Mouse (Mus musculus) v-Abl transformed pro-B cells (cell line): ENCODE measurements around the gene Pdzd2.

Experiments
- in situ Hi-C, 2 experiments: fragments of 400-800 bp; cut with MboI; formaldehyde crosslinking; loops; one replicate each; pipeline ENCODE4 v1.15.1; 2025; ENCODE audit not compliant: unreplicated experiment in 2 of 2

The Pdzd2 gene

DNA sequence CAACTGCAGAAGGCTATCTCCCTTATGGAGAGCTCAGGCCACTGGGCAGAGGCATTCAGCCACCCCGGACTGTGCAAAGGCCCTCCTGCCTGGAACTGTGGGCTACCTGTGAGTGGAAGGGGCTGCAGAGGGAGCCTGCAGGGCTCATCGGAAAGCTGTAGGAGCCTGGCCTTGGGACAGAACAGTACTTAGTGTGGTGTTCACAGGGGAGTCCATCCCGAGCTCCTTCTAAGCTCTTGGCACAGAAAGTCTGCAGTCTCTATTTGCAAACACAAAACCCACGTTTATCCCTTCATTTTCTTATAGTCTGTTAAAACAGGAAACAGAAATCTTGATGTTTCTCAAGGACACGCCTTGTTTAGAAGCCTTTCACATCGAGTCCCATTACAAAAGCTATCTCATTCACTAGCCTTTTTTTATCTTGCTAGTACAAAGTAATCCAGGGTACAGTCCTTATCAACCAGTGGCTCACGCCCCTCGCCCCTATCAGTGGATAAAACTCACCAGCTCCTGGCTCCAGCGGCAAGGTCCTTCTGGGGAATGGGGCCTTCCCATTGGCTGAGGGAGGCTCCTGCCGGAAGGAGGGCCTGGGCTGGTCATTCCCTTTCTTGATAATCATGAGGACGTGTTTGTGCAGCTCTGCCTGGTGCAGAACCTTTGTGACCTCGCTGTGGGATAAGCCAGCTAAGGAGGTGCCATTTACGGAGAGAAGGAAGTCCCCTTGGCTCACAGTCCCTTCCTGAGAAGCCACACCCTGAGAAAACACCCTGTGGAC is 372.2 kb downstream of the Pdzd2 start:
- in situ Hi-C loops, result loop anchor here (5.0 to 10.0 kb wide), 2 partner anchors 163 to 430 kb away; partner anchors contain the start of gene Mtmr12 (in 1 of the 2)

DNA sequence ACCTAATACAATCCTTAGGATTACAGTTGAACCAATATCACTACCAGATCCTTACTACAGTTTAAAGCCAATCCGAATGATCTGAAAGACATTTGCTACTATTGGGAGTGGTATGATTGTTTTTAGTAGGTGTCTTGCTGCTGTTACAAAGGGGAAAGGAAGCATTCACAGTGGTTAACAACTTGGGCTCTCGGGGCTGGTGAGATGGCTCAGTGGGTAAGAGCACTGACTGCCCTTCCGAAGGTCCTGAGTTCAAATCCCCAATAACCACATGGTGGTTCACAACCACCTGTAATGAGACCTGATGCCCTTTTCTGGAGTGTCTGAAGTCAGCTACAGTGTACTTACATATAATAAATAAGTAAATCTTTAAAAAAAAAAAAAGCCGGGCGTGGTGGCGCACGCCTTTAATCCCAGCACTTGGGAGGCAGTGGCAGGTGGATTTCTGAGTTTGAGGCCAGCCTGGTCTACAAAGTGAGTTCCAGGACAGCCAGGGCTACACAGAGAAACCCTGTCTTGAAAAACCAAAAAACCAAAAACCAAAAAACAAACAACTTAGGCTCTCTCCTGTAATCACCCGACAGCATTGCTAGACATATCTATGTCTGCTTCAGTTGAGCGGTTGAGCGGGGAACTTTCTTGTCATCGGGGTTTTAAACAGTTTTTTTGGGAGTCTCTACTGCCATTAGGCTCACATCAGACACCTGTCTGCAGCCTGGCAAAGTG is 373.0 kb downstream of the Pdzd2 start:
- in situ Hi-C loops, result loop anchor here (5.0 to 10.0 kb wide), 2 partner anchors 162 to 431 kb away; partner anchors contain the start of gene Mtmr12 (in 1 of the 2)

DNA sequence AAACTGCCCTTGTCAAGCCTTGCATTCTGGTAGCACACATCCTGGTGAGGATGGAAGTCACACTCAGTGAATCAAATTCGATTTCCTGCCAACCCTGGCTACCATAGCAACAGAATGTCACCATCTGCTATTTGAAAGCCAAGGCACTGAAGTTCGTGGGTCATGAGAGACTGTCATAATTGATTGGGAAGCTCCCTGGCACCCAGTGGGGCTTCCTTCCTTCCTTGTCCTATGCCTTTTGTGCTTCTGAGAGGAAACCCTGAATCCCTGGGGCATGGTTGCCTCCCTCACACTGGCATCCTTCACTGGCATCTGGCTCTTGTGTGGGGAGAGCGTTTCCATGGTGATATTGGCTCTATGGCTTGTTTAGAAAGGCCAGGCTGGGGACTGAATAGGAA is 373.7 kb downstream of the Pdzd2 start:
- in situ Hi-C loops, result loop anchor here (5.0 to 10.0 kb wide), 2 partner anchors 161 to 431 kb away; partner anchors contain the start of gene Mtmr12 (in 1 of the 2)

DNA sequence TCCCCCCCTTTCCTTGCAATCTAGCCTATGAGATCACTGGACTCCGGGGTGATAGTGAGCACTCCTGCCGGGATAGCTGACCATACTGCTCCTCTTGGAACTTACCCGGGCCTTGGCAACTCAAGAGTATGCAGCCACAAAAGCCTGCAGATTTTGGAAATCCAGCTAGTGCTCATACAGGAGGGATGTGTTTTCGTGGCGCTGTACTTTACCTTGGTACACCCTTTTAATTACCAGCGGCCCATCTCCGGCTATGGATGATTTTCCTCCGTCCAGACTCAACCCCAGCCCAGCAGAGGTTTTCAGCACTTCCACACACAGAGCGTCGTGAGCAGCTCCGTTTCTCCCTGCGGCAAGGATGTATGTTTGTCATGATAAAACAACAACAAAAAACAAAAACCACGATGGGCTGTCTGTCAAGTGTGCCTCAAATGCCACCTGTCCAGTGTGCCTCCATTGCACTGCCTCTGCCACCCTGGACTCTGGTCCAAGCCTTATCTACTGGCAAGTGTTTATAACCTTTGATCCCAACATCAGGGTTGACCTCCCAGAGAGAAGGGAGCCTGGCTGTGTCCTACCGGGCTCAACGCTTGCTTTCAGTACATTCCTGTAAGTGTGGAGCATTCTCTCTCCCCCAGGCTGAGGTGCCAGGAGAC is 374.2 kb downstream of the Pdzd2 start:
- in situ Hi-C loops, result loop anchor here (5.0 to 10.0 kb wide), 2 partner anchors 161 to 432 kb away; partner anchors contain the start of gene Mtmr12 (in 1 of the 2)

DNA sequence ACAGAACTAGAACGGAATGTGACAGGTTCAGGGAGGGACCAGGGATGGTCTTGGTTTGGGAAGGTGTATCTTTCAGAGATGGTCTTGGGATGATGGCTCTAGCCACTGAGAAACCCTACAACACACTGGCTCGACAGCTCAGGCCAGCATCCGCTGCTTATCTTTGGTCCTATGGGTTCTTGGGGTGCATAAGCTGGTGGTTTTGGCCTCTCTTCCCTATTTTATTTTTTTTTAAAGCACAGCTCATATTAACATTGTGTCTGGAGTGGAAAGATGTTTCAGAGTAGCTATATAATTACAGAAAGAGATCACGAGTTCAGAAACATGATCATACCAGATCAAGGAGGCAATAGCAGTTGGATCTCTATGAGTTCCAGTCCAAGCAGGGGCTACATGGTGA is 375.6 kb downstream of the Pdzd2 start:
- in situ Hi-C loops, result loop anchor here in 1 of 2 experiments (10.0 kb wide), 1 partner anchor 159 kb away; the partner anchor contains the start of gene Mtmr12

DNA sequence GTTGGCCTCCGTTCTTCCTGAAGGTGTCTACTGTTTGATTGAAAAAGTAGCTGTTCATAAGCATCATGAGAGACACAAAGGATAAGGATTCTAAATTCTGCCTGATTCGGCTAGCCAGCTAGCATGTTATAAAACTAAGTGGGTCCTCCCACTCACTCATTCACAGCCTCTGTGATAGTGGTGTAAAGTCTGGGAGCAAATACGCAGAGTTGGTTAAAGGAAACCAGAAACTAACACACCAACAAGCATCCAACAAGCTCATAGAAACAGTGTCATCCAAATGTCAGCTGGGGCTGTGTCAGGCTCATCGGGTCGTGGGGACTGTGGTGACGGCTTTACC is 377.1 kb downstream of the Pdzd2 start:
- in situ Hi-C loops, result loop anchor here in 1 of 2 experiments (10.0 kb wide), 1 partner anchor 158 kb away; the partner anchor contains the start of gene Mtmr12

DNA sequence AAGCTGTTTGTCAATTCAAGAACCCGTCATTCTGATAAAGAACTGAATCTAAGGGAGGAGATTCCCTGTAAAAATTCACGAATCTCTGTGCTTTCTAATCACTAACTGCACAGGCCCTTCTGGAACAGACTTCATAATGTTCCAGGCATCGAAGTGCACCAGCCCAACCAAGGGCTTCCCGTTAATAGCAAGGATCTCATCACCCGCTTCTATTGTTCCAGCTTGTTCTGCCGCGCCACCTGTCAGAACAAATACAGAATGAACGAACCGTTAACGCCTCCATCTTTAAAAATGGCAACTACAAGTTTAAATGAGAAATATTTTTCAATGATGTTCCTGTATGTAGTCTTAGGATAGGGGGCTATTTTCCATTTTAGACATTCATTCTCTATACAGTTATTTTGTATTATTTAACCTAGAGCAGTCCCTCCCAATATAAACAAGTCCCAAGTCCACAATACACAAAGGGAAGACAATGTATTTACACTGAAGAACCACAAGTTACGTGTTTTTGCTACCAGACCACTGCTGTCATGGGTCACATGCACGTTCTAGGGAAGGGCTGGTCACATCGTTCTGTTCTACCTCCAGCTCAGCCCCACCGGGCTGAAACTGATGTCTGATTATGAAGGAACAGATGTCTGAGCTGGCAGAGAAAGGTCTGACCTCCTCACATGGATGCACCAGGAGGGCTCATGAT is 377.6 kb downstream of the Pdzd2 start:
- in situ Hi-C loops, result loop anchor here in 1 of 2 experiments (10.0 kb wide), 1 partner anchor 157 kb away; the partner anchor contains the start of gene Mtmr12

DNA sequence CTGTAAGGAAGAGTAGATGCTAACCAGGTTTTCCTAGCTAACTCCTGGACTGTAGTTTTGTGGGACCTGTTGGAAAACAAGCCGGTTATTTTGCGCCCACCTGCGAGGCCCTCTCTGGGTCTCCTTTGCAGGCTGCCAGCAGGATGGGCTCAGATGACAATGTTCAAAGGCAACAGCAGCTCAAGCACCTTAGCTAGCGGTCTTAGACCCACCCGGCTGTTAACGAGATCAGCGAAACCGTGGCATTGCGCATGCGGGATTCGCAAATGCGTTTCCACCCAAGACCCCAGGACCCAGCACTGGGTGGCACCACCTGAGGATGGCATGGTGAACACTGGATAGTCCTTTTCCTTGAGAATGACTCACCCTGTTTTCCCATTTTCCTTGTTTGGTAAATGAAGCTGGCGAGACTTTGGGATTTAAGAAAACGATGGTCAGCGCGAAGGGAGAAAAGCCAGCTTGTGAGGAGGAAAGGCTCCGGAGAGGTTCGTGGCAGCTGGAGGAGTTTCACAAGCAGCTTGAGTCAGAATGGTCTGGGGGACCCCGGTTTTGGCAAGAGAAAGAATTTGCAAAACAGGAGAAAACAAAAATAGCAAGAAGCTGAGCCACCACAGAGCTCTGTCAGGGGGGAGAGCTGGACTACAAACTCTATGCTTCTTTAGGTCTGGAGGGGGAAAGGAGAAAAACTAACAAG is 379.1 kb downstream of the Pdzd2 start:
- in situ Hi-C loops, result loop anchor here in 1 of 2 experiments (10.0 kb wide), 1 partner anchor 156 kb away; the partner anchor contains the start of gene Mtmr12

DNA sequence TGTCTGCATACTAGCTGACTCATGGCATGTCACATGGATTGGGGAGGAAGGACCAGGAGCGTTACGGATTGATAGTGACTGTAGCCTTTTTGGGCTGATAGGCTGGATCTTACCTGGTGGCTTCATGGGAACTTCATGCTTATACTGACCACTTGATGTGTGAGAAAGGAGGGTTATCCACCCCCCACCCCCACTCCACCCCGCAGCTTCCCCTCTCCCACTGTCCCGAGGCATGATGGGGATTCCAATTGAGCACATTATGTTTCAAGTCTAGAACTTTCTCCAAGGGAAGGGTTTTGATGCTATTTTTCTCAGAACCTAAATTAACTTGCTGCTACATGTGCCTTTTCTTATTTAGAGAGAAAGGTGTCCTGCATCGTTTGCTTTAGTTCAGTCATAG is 381.3 kb downstream of the Pdzd2 start:
- in situ Hi-C loops, result no loop called here

DNA sequence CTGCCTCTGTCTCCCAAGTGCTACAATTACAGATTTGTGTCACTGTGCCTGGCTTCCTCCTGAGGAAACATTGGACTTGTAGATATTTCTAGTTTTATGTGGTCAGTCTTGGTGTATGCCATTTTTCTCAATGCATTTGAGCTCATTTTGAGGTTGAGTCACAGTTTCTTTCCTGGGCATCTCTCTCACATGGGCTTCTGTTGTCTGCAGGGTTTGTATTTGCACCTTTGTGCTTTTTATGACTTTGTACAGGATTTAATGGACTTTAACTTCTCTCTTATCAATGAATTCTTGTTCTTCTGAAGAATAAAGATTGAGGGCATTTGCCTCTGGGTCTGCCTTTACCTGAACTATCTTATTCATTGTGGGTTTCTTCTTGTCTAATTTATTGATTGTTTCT is 382.3 kb downstream of the Pdzd2 start:
- in situ Hi-C loops, result no loop called here

DNA sequence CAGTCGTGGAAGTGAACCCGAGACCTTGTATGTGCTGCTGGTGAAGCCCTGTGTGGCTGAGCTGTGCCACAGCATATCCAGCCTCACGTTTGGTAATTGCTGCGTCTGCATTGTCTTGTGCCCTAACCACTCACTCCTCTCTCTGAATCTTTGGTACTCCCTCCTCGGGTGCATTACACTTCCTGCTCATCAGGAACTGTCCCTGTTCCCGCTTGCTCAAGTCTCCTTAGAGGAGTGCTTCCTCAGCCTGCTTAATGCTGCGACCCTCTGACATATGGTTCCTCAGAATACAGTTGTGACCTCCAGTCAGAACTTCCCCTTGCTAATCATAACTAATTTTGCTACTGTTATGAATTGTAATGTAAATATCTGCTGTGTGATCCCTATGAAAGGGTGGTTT is 383.8 kb downstream of the Pdzd2 start:
- in situ Hi-C loops, result no loop called here

DNA sequence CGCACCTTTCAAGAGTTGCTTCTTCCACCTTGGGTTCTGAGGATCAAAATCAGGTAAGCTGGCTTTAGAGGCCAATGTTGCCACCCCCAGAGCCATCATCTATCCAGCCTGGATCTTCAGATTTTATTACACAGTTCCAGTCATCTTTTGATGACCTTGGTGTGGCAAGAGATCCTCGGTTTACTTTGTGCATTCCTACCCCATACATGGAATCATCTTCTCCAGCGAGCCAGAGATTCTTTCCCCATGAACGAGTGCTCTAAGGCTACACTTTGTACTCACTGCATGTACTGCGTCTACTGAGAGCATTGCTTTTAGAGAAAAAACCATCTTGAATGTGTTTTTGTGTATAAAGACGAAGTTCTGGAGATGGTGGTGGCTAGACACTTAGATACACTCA is 384.5 kb downstream of the Pdzd2 start:
- in situ Hi-C loops, result no loop called here

DNA sequence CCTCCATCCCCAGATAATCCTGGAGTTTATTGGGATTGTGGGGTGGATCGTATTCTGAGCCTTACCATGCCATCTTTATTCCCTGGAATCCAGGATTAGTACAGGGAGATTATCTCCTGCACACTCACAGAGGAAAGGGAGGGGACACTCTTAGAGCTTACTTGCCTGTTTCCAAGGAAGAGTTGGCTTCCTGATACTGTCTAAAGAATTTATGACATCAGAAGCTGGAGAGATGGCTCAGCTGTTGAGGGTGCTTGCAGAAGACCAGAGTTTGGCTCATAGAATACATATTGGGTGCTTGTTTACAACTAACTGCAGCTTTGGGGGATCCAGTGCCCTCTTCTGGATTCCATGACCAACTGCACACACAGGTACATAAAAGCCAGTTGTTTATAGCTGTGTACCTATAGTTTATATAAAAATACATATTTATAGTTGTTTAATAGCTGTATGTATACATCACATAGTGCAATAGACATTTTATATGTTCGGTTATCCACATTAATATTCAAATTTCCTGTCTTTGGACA is 385.4 kb downstream of the Pdzd2 start:
- in situ Hi-C loops, result no loop called here

DNA sequence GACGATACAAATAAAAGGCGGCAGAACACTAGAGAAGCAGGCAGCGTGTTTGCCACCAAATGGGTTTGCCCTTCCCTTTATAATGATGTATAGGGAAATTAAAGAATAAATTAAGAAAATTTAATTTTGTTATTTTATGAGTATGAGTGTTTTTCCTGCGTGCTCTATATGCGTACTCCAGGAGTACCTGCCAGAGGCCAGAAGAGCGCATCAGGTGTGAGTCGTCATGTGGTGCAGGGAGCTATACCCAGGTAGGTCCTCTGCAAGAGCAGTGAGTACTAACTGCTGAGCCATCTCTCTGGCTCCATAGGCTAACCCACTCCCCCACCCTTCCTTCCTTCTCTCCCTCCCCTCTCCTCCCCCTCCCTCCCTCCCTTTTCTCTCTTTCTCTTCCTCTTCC is 388.3 kb downstream of the Pdzd2 start:
- in situ Hi-C loops, result no loop called here

DNA sequence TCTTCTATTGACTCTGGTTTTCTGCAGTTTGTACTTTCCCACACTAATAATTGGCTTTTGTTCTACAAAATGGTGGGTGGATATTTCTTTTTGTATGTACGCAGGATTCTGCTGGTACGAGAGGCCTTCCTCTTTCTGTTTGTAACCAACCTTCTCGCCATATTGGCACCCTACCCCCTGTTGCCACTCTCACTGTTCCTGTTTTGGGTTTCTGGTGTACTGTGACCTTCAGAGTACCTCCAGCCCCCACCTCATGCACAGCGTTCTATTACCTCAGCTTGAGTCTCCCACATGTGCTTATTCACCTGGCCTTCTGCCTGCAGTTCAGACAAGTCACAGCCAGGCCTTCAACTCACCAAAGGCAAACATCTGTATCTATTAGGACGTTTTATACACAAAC is 389.9 kb downstream of the Pdzd2 start:
- in situ Hi-C loops, result no loop called here

DNA sequence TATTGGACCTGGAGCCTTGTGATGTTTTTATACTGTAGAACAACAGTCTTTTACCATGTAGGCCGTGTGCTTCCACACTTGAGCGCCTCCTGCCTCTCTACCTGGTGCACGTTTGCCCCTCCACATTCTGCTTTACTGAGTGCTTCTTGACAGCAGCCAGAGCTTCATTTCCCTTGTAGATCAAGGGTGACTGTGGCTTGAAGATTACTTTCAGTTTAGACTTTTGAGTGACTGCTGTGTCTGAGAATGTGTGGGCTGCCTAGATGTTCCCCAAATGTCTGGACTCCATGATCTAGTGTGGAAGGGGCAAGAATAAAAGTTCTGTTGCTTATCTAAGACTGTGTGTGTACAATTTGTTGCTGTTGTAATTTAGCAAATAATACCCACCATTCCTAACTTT is 390.8 kb downstream of the Pdzd2 start:
- in situ Hi-C loops, result no loop called here

DNA sequence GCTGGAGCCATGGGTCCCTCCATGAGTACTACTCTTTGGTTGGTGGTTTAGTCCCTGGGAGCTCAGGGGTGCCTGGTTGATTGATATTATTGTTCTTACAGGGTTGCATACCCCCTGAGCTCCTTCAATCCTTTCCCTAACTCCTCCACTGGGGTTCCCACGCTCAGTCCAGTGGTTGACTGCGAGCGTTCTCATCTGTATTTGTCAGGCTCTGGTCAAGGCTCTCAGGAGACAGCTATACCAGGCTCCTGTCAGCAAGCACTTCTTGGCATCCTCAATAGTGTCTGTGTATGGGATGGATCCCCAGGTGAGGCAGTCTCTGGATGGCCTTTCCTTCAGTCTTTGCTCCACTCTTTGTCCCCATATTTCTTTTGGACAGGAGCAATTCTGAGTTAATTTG is 392.8 kb downstream of the Pdzd2 start:
- in situ Hi-C loops, result no loop called here

DNA sequence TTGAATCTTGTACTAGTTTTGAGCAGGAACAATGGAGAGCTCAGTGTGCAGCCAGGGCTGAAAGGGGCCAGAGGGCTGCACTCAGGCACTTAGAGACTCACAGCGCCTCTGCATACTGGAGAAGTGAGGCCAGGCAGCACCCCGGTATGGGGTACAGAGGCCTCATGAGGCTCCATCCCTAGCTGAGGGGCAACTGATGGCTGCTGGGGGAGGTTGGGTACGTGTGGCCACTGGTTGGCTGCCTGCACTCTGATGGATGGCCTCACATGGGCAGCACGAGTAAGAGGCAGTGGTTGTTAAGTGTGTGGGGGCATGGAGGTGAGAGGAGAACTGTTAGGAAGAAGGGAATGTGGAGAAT is 398.3 kb downstream of the Pdzd2 start:
- in situ Hi-C loops, result no loop called here

DNA sequence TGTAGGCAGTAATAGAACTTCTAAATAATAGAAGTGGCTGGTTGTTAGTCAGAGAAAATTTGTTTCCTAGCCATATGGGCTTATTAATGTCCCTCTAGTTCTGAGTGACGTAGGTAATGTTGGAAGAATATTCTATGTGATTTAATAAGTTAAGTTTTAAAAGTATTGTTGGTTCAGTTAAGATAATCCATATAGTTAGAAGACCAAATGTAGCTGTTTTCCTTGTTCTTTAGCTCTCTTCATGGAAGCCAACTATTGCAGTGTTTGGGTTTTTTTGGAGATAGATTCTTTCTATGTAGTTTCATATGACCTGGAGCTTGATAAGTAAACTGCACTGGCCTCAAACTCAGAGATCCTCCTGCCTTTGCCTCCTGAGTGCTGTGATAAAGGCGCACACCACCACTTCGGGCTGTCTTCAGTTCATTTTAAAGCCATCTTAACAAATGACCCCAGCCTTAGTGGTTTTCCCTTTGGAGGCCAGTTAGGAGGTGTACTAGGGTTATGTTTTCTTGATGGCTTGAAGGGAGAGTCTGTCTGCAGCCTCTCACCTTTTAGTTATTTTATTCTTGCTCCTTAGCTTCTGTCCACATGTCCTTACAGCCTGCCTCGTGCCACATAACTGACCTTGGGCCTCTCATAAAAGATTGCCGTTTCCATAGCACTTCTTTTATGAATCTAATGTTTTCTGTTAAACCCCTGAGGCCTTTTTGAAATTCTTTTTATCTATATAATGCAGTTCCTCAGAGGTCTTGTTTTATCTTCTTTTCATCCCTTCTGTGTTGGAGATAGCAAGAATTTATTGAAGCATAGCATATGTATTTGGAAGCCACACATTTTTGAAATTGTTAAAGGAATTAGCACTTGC is 399.0 kb downstream of the Pdzd2 start:
- in situ Hi-C loops, result no loop called here
